Mouse (Mus musculus): Measurements from ENCODE around the gene Cnot11.

Cnot11 gene

DNA sequence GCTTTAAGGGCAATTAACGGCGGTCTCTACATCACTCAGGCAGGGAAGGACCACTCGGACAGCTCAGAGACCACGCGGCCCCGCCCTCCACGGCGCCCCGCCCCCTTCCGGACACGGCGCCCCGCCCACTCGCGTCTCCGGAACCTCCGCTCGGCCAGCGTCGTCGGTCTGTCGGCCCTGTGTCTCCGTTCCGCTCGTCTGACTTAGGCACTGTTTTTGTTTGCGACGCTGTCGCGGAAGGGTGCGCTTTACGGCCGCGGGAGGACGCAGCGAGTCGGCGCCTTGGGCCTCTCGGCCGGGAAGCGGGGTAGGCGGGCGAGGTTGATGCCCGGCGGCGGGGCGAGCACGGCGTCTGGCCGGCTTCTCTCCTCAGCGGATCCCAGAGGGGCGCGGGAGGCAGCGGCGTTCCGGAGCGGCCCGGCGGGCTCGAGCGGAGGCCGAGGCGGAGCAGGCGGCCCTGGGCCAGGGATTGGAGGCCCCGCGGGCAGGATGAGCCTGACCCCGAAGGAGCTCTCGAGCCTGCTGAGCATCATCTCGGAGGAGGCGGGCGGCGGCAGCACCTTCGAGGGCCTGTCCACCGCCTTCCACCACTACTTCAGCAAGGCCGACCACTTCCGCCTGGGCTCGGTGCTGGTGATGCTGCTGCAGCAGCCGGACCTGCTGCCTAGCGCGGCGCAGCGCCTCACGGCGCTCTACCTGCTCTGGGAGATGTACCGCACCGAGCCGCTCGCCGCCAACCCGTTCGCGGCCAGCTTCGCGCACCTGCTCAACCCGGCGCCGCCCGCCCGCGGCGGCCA lies 921 bp downstream of the Cnot11 start:
- DNase-seq (ENCODE audit: low spot score in 2 of 2), result peak; percentile 95 to 97

DNA sequence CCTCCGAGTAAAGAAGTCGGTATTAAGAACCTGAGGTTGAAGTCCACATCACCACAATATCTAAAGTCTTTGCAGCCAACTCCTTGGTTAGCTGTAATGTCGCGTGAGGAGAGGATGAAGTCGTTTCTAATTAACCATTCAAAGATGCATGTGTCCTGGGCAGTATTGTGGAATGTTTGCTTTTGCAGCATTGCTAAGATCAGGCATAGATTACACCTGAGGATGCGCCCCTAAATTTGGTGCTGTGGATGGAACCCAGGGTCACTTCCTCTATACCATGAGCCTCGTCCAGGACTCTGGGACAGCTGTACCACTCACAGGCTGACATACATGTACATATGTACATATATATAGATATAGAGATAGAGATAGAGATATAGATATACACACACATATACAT lies 1.9 kb downstream of the Cnot11 start:
- no peak for DNase-seq (ENCODE audit: low spot score in 2 of 2)

- no peak for DNase-seq (ENCODE audit: low spot score in 2 of 2)
Measured at GRCm38 (mm10) chr1:39537631-39538380, 3.0 kb downstream of the Cnot11 start.

GRCm38 (mm10) chr1:39540592-39540991 lies 5.8 kb downstream of the Cnot11 start:
- DNase-seq (ENCODE audit: low spot score in 2 of 2), result no peak

DNA sequence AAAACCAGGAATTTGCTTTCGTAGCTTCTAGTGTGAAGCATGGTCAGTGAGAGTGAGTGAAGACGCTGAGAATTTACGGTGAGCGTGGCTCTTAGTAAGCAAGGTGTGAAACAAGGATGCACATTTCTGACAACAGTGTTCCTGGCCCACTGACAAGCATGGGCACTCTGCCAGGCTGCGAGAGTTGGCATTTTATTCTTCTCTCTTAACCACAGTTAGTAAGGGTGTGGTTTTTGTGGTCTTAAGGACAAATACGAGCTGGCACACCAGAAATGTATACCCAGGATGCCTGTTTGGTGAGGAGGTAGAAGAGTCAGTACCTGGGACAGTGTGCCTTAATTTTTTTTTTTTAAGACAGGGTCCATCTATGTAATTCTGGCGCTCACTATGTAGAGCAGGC lies 10.8 kb downstream of the Cnot11 start:
- DNase-seq (ENCODE audit: low spot score in 2 of 2), result no peak

- no peak for DNase-seq (ENCODE audit: low spot score in 2 of 2)
Measured at GRCm38 (mm10) chr1:39546160-39546866, 11.5 kb downstream of the Cnot11 start.

GRCm38 (mm10) chr1:39547238-39547637 lies 12.4 kb downstream of the Cnot11 start:
- DNase-seq (ENCODE audit: low spot score in 2 of 2), result no peak

GRCm38 (mm10) chr1:39549831-39550230 lies 15.0 kb downstream of the Cnot11 start:
- no peak for DNase-seq (ENCODE audit: low spot score in 2 of 2)

- DNase-seq (ENCODE audit: low spot score in 2 of 2), result no peak
Measured at GRCm38 (mm10) chr1:39555556-39556415, 21.0 kb downstream of the Cnot11 start.

- no peak for DNase-seq (ENCODE audit: low spot score in 2 of 2)
Measured at GRCm38 (mm10) chr1:39559009-39559408, 24.2 kb downstream of the Cnot11 start.

- DNase-seq (ENCODE audit: low spot score in 2 of 2), result no peak
Measured at GRCm38 (mm10) chr1:39561920-39562319, 27.1 kb downstream of the Cnot11 start.

DNA sequence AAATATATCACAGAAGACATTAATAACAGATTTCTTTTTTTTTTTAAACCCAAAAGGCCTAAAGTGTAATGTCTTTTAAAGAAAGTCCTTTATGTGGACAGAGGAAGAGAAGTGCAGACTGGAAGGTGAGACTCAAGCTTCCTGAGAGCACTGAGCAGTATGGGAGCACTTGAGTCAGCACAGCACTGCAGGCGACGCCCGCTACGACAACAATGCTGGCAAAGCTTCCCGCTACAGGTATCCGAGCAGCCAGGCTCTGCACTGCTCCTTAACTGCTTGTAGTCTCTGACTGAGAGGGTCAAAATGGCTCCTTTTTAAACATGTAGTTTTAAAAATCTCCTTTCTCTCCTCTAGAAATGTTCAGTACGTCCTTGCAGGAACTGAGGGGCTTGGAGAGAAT lies 28.4 kb downstream of the Cnot11 start:
- no peak for DNase-seq (ENCODE audit: low spot score in 2 of 2)

GRCm38 (mm10) chr1:39564603-39565002 lies 29.8 kb downstream of the Cnot11 start:
- no peak for DNase-seq (ENCODE audit: low spot score in 2 of 2)

DNA sequence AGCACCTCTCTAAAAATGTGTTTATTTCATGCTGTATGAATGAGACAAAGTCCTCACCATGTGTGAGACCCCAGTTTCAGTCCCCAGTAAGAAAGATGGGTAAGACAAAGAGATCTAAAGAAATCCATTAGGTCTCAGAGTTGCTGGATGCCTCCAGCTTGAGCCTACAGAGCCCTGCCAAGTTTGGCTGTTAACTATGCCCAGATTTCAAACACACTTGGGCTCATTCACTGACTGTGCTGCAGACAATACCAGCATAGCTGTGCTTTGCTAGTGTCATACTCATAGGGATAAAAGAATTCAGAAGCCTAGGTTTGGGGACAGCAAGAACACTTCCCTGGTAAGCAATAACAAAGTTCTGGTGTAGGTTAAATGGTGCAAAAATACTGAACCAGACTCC lies 33.3 kb downstream of the Cnot11 start:
- no peak for DNase-seq (ENCODE audit: low spot score in 2 of 2)

DNA sequence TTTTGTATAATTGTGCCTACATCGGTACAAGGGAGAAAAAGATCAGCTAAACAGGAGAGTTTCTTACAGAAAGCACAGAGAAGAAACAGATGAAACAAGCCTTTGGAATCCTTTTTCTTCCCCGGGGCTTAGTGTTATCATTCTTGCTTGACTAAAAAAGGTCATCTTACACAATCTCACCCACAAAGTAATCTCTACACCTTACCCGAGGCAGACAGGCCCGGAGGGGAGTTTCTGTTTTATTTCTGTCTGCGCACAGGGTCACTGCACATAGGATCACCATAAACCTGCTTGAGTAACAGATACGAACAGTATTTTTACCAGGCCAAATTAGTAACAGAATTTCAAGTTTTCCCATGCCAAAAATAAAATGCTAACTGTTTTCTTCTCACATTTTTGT lies 36.9 kb downstream of the Cnot11 start:
- no peak for DNase-seq (ENCODE audit: low spot score in 2 of 2)

- DNase-seq (ENCODE audit: low spot score in 2 of 2), result no peak
Measured at GRCm38 (mm10) chr1:39573890-39574289, 39.1 kb downstream of the Cnot11 start.

- DNase-seq (ENCODE audit: low spot score in 2 of 2), result no peak
Measured at GRCm38 (mm10) chr1:39575778-39576375, 41.1 kb downstream of the Cnot11 start.

DNA sequence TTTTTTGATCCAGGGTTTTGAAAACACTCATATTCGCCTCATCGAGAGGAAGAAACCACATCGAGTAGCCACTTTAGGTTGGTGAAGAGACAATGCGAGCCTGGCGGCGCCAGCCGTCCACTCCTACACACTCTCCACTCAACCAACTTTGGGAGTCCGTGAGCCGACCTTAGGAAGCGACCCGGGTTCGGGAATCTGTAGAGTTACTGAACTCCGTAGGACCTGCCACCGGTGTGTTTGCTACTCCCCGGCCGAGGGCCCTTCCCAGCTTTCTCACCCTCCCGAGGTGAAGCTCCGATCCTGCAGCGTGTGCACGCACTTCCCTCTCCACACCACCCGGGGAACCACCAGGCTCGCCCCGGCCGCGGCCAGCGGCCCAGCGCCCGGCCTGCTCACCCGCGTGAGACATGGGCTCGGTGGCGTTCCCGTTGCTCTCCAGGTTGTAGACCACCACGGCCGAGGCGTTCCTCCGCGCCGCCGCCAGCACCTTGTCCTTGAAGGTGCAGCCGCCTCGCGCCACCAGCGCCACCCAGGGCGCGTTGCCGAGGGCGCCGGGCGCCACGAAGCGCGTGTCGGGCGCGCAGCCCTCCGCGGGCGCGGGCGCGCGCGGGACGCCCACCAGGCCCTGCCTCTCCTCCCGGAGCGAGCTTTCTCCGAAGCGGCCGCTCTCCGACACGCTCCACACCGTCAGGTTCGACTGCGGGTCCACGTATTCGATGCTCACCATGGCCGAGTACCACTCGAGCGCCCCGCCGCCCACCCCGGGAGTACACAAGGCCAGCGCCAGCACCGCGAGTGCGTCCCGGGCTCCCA lies 41.8 kb downstream of the Cnot11 start:
- DNase-seq (ENCODE audit: low spot score in 2 of 2), result peak; percentile 19 to 49

DNA sequence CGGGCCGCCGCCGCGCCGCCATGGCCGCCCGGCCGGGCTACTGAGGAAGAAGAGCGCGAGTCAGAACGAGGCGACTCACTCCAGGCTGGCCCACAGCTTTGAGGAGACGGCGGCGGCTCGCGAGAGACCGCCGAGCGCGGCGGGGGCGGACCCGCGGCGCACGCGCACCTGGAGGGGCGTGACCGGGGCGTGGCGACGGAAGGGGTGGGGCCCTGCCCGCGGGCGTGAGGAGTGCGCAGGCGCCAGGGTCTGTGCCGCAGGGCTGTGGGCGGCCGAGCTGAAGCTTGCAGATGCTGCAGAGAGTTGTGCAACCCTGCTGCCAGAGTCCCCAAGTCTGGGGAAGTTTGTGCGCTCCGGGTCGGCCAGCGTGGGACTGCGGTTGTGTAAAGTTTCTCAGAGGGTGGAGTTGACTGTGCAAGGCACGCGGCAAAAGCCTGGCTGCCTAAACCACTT lies 42.5 kb downstream of the Cnot11 start, which contains the start of gene Rnf149:
TSS of gene Rnf149 (minus strand) at position 153 of the 453 bp plus-strand sequence.
- peak; percentile 93 to 97 for DNase-seq (ENCODE audit: low spot score in 2 of 2)

DNA sequence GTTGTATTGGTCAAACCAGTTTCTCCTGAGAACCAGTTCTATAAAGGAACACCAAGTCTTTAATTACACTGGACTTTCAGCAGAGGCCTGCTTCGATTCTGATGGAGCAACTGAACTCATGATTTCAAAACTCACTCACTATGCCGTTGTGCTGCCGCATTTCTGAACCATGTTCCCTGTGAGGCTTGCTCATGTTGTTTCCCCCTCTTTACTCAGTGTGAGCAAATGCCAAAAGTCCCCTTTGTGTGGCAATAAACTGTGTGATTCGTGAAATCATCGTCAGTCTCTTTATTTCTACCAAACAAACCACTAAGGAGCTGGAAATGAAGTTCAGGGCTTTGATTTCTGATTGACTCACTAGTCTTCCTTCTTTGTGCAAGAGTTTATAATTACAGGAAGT lies 43.7 kb downstream of the Cnot11 start:
- no peak for DNase-seq (ENCODE audit: low spot score in 2 of 2)

Data from spleen, postnatal 14 days (tissue).